Mouse (Mus musculus) neural tube, embryonic 15.5 days (tissue): Measurements from ENCODE around the gene Tspan4. TPM values are rescaled to one million over a fixed set of nuclear protein-coding genes. Genes with fewer than 3 reads are reported as not detected.

Experiments
- ATAC-seq: fragments of 200-750 bp; cut with Nextera tagmentation; 2 replicates; pipeline ENCODE4 v1.8.0; 2017; ENCODE audit warnings: mild to moderate bottlenecking, moderate TSS enrichment, moderate library complexity; ENCODE audit not compliant: low FRiP score
- H3K27ac ChIP-seq: fragments of 300-500 bp; sonication (generic); replicated peaks from 2 replicates; pipeline ENCODE4 v1.5.1; 2015; ENCODE audit warnings: mild to moderate bottlenecking, inconsistent platforms
- H3K27me3 ChIP-seq: fragments of 300-500 bp; sonication (generic); replicated peaks from 2 replicates; pipeline ENCODE4 v1.6.1; 2015; ENCODE audit warnings: inconsistent platforms
- H3K36me3 ChIP-seq: fragments of 300-500 bp; sonication (generic); 2 replicates; pipeline ENCODE4 v1.6.1; 2015; ENCODE audit warnings: inconsistent platforms
- H3K4me1 ChIP-seq: fragments of 300-500 bp; sonication (generic); 2 replicates; pipeline ENCODE4 v1.6.1; 2015; ENCODE audit warnings: inconsistent platforms
- H3K4me2 ChIP-seq: fragments of 300-500 bp; sonication (generic); 2 replicates; pipeline ENCODE4 v1.6.1; 2015; ENCODE audit warnings: inconsistent platforms, mild to moderate bottlenecking, moderate library complexity
- H3K4me3 ChIP-seq: fragments of 300-500 bp; sonication (generic); replicated peaks from 2 replicates; pipeline ENCODE4 v1.5.1; 2015; ENCODE audit warnings: mild to moderate bottlenecking, inconsistent platforms
- H3K9ac ChIP-seq: fragments of 300-500 bp; sonication (generic); replicated peaks from 2 replicates; pipeline ENCODE4 v1.6.1; 2015; ENCODE audit warnings: mild to moderate bottlenecking, inconsistent platforms
- H3K9me3 ChIP-seq: fragments of 300-500 bp; sonication (generic); replicated peaks from 2 replicates; pipeline ENCODE4 v1.6.1; 2016; ENCODE audit warnings: inconsistent platforms
- WGBS: fragments of 180-500 bp; shearing (Covaris S2); methylation state at CpG from one replicate; pipeline ENCODE4 v1.1.7; 2015; ENCODE audit warnings: mixed read lengths; 5-methylcytosine and 5-hydroxymethylcytosine counted together
- polyA plus RNA-seq: library from polyadenylated mRNA; unstranded; fragments of >200 nt; fragmentation: Nextera tagmentation; extraction: Ambion mirVana; gene quantifications from 2 replicates; pipeline ENCODE4 v1.2.1, GENCODE M21; 2015

The Tspan4 gene
- polyA plus RNA-seq, 1 experiment from 2014 or later = 77.3 TPM

- peaks cover 69% of the 10 kb centered on the region for H3K4me1 ChIP-seq
- WGBS = 92% methylated on average over 6 of the region's 6 CpGs
These were observed 2.3 kb upstream of the Tspan4 start for GRCm38 (mm10) chr7:141472763-141473162.

GRCm38 (mm10) chr7:141474160-141474559 lies 880 bp upstream of the Tspan4 start:
- no peak overlapping the region for H3K27ac ChIP-seq
- peak overlapping the region; percentile 80 for H3K9ac ChIP-seq
- peak overlapping the region; percentile 72 for H3K4me3 ChIP-seq
- peaks cover 57% of the 10 kb centered on the region for H3K4me1 ChIP-seq
- peak overlapping the region; percentile 94 for H3K4me2 ChIP-seq
- peaks cover 8% of the 10 kb centered on the region for H3K27me3 ChIP-seq
- WGBS = 9% methylated on average over 5 of the region's 5 CpGs
- peaks cover 29% of the 10 kb centered on the region for H3K36me3 ChIP-seq
- no peaks in the 10 kb centered on the region for H3K9me3 ChIP-seq
- no peak for ATAC-seq

More at GRCm38 (mm10) chr7:141472763-141473162, 2.3 kb upstream of the Tspan4 start:
- no peaks in the 10 kb centered on the region for H3K9me3 ChIP-seq
- no peak overlapping the region for H3K4me2 ChIP-seq
- peaks cover 8% of the 10 kb centered on the region for H3K27me3 ChIP-seq
- no peak overlapping the region for H3K4me3 ChIP-seq
- peaks cover 29% of the 10 kb centered on the region for H3K36me3 ChIP-seq
- ATAC-seq = no peak
- no peak overlapping the region for H3K27ac ChIP-seq
- H3K9ac ChIP-seq = no peak overlapping the region

- Histone ChIP-seq H3K27me3 (peaks cover 10% of the 10 kb centered on the region), H3K9me3 (no peaks in the 10 kb centered on the region), H3K36me3 (peaks cover 18% of the 10 kb centered on the region), H3K4me2 (peak overlapping the region; percentile 94), H3K4me3 (peak overlapping the region; percentile 72), H3K27ac (peak overlapping the region; percentile 84), H3K4me1 (peaks cover 46% of the 10 kb centered on the region), H3K9ac (peak overlapping the region; percentile 80)
- ATAC-seq = no peak
- 4% methylated on average over 12 of the region's 12 CpGs for WGBS
These were observed 742 bp downstream of the Tspan4 start for GRCm38 (mm10) chr7:141475805-141476158.

- H3K9ac ChIP-seq = peak overlapping the region; percentile 80; the same call in 1 of the 2 replicates
- ATAC-seq = no peak
- H3K4me3 ChIP-seq = peak overlapping the region; percentile 72
These were observed 1.4 kb downstream of the Tspan4 start for GRCm38 (mm10) chr7:141476226-141476980.

GRCm38 (mm10) chr7:141476981-141477370 lies 1.9 kb downstream of the Tspan4 start:
- 0 out of 2 replicates have a peak overlapping the region, but pooled peaks have one; percentile 72 for H3K4me3 ChIP-seq
- peaks cover 9% of the 10 kb centered on the region for H3K36me3 ChIP-seq
- peak overlapping the region; percentile 94 for H3K4me2 ChIP-seq
- WGBS = 23% methylated on average over 7 of the region's 7 CpGs
- no peaks in the 10 kb centered on the region for H3K9me3 ChIP-seq
- peaks cover 56% of the 10 kb centered on the region for H3K4me1 ChIP-seq
- H3K27me3 ChIP-seq = peaks cover 10% of the 10 kb centered on the region
- no peak overlapping the region for H3K9ac ChIP-seq
- ATAC-seq = no peak
- no peak overlapping the region; the same call in none of the 2 replicates for H3K27ac ChIP-seq

More at GRCm38 (mm10) chr7:141476226-141476980, 1.4 kb downstream of the Tspan4 start:
- no peaks in the 10 kb centered on the region for H3K9me3 ChIP-seq
- H3K27me3 ChIP-seq = peaks cover 10% of the 10 kb centered on the region
- peaks cover 53% of the 10 kb centered on the region for H3K4me1 ChIP-seq
- H3K4me2 ChIP-seq = peak overlapping the region; percentile 94
- 5% methylated on average over 17 of the region's 17 CpGs for WGBS
- H3K36me3 ChIP-seq = peaks cover 12% of the 10 kb centered on the region
- peak overlapping the region; percentile 84 for H3K27ac ChIP-seq

- Histone ChIP-seq H3K4me2 (0 out of 2 replicates have a peak overlapping the region, but pooled peaks have one; percentile 1), H3K9me3 (no peaks in the 10 kb centered on the region), H3K27me3 (peaks cover 10% of the 10 kb centered on the region), H3K9ac (no peak overlapping the region), H3K36me3 (peaks cover 1% of the 10 kb centered on the region; the same call in 1 of the 2 replicates), H3K4me1 (peaks cover 61% of the 10 kb centered on the region), H3K27ac (no peak overlapping the region; the same call in 1 of the 2 replicates), H3K4me3 (no peak overlapping the region)
- 67% methylated on average over 4 of the region's 4 CpGs for whole genome bisulfite sequencing
- no peak for ATAC-seq
These were observed 2.7 kb downstream of the Tspan4 start for GRCm38 (mm10) chr7:141477578-141478269.

GRCm38 (mm10) chr7:141478270-141478748 lies 3.3 kb downstream of the Tspan4 start:
- Histone ChIP-seq H3K9me3 (no peaks in the 10 kb centered on the region), H3K9ac (no peak overlapping the region), H3K27me3 (peaks cover 12% of the 10 kb centered on the region), H3K4me3 (no peak overlapping the region), H3K27ac (no peak overlapping the region), H3K36me3 (no peaks in the 10 kb centered on the region), H3K4me2 (0 out of 2 replicates have a peak overlapping the region, but pooled peaks have one; percentile 1), H3K4me1 (peaks cover 63% of the 10 kb centered on the region)
- WGBS = 77% methylated on average over 5 of the region's 5 CpGs
- no peak for ATAC-seq

- H3K36me3 ChIP-seq = no peaks in the 10 kb centered on the region
- peak; percentile 43; the same call in 1 of the 2 replicates for ATAC-seq
- H3K27ac ChIP-seq = peak overlapping the region; percentile 82
- H3K4me1 ChIP-seq = peaks cover 67% of the 10 kb centered on the region
- peak overlapping the region; percentile 80 for H3K4me2 ChIP-seq
- H3K9ac ChIP-seq = 0 out of 2 replicates have a peak overlapping the region, but pooled peaks have one; percentile 64
- 4% methylated on average over 10 of the region's 10 CpGs for WGBS
- H3K27me3 ChIP-seq = peaks cover 12% of the 10 kb centered on the region
- no peaks in the 10 kb centered on the region for H3K9me3 ChIP-seq
- peak overlapping the region; percentile 62 for H3K4me3 ChIP-seq
These were observed 5.9 kb downstream of the Tspan4 start for GRCm38 (mm10) chr7:141480842-141481497.

GRCm38 (mm10) chr7:141481498-141482401 lies 6.7 kb downstream of the Tspan4 start:
- H3K27me3 ChIP-seq = 0 out of 2 replicates have a peak, but pooled peaks cover 7% of the 10 kb centered on the region
- peak overlapping the region; percentile 80 for H3K4me2 ChIP-seq
- H3K4me3 ChIP-seq = peak overlapping the region; percentile 62
- peak; percentile 79 for ATAC-seq
- under 1% methylated on average over 81 of the region's 81 CpGs for WGBS
- H3K9me3 ChIP-seq = no peaks in the 10 kb centered on the region
- peak overlapping the region; percentile 82 for H3K27ac ChIP-seq
- H3K9ac ChIP-seq = peak overlapping the region; percentile 64
- H3K4me1 ChIP-seq = peaks cover 59% of the 10 kb centered on the region
- no peaks in the 10 kb centered on the region for H3K36me3 ChIP-seq

GRCm38 (mm10) chr7:141482531-141483024 lies 7.5 kb downstream of the Tspan4 start:
- H3K4me2 ChIP-seq = peak overlapping the region; percentile 80
- H3K27ac ChIP-seq = peak overlapping the region; percentile 82
- peak overlapping the region; percentile 62 for H3K4me3 ChIP-seq
- peak overlapping the region; percentile 64 for H3K9ac ChIP-seq
- no peaks in the 10 kb centered on the region for H3K9me3 ChIP-seq
- no peaks in the 10 kb centered on the region for H3K36me3 ChIP-seq
- peak; percentile 3; the same call in 1 of the 2 replicates for ATAC-seq
- 0 out of 2 replicates have a peak, but pooled peaks cover 7% of the 10 kb centered on the region for H3K27me3 ChIP-seq
- 11% methylated on average over 11 of the region's 11 CpGs for WGBS
- H3K4me1 ChIP-seq = peaks cover 53% of the 10 kb centered on the region
